Mouse (Mus musculus) left cerebral cortex, postnatal 10 days (tissue): Measurements from ENCODE around the gene Letm1. TPM values are rescaled to one million over a fixed set of nuclear protein-coding genes. Genes with fewer than 3 reads are reported as not detected.

Source experiments
- DNase-seq, 2 experiments: peaks; one replicate each; pipeline ENCODE4 v3.0.0; 2021 to 2022; ENCODE audit warnings: low spot score in 2 of 2, mixed read lengths in 1 of 2; ENCODE audit errors: extremely low spot score in 1 of 2
- intact Hi-C: fragments of 180-260 bp; cut with DNase I; formaldehyde crosslinking; loops from one replicate; pipeline ENCODE4 v1.15.1; 2025
- total RNA-seq, 2 experiments: library from RNA; stranded (reverse); gene quantifications; 2 replicates each; pipeline ENCODE4 v1.2.3; 2021

Letm1 gene
- total RNA-seq, 2 experiments from 2014 or later, result 99.6 to 113 TPM

- intact Hi-C loops, result no loop called here
- no peak for DNase-seq
Measured at GRCm38 (mm10) chr5:33720852-33721490, 61.6 kb downstream of the Letm1 start.

GRCm38 (mm10) chr5:33718460-33718859, 64.2 kb downstream of the Letm1 start:
- no peak for DNase-seq
- intact Hi-C loops, result no loop called here

GRCm38 (mm10) chr5:33716467-33716866, 66.2 kb downstream of the Letm1 start:
- intact Hi-C loops, result no loop called here
- DNase-seq, result no peak

GRCm38 (mm10) chr5:33715182-33715581, 67.4 kb downstream of the Letm1 start:
- intact Hi-C loops, result no loop called here
- no peak for DNase-seq

GRCm38 (mm10) chr5:33712550-33712949, 70.1 kb downstream of the Letm1 start:
- DNase-seq, result no peak
- intact Hi-C loops, result no loop called here

GRCm38 (mm10) chr5:33709037-33709436, 73.6 kb downstream of the Letm1 start:
- no peak for DNase-seq
- intact Hi-C loops, result no loop called here

- intact Hi-C loops, result no loop called here
- peak in 1 of 2 experiments; percentile 53 for DNase-seq
Measured at GRCm38 (mm10) chr5:33707163-33707562, 75.5 kb downstream of the Letm1 start.

- intact Hi-C loops, result no loop called here
- DNase-seq, result no peak
Measured at GRCm38 (mm10) chr5:33706350-33706629, 76.3 kb downstream of the Letm1 start.

- DNase-seq, result no peak
- intact Hi-C loops, result no loop called here
Measured at GRCm38 (mm10) chr5:33705612-33706349, 76.8 kb downstream of the Letm1 start.

GRCm38 (mm10) chr5:33704945-33705611, 77.5 kb downstream of the Letm1 start:
- intact Hi-C loops, result no loop called here
- peak; percentile 63 to 77 for DNase-seq

GRCm38 (mm10) chr5:33703999-33704398, 78.6 kb downstream of the Letm1 start:
- DNase-seq, result no peak

GRCm38 (mm10) chr5:33701832-33702231, 80.8 kb downstream of the Letm1 start:
- intact Hi-C loops, result no loop called here
- no peak for DNase-seq

More at GRCm38 (mm10) chr5:33703999-33704398, 78.6 kb downstream of the Letm1 start:
- intact Hi-C loops, result no loop called here

GRCm38 (mm10) chr5:33700010-33700409, 82.6 kb downstream of the Letm1 start:
- intact Hi-C loops, result no loop called here
- no peak for DNase-seq

- DNase-seq, result no peak
- intact Hi-C loops, result no loop called here
Measured at GRCm38 (mm10) chr5:33698669-33699068, 83.9 kb downstream of the Letm1 start.

GRCm38 (mm10) chr5:33697947-33698512, 84.6 kb downstream of the Letm1 start:
- peak; percentile 65 to 69 for DNase-seq
- intact Hi-C loops, result no loop called here

GRCm38 (mm10) chr5:33697534-33697933, 85.1 kb downstream of the Letm1 start:
- no peak for DNase-seq
- intact Hi-C loops, result no loop called here

GRCm38 (mm10) chr5:33696430-33696829, 86.2 kb downstream of the Letm1 start:
- intact Hi-C loops, result no loop called here
- no peak for DNase-seq

GRCm38 (mm10) chr5:33695718-33696121, 86.9 kb downstream of the Letm1 start:
- intact Hi-C loops, result no loop called here

GRCm38 (mm10) chr5:33694848-33695717, 87.5 kb downstream of the Letm1 start:
- peak; percentile 48 to 72 for DNase-seq
- intact Hi-C loops, result no loop called here

More at GRCm38 (mm10) chr5:33695718-33696121, 86.9 kb downstream of the Letm1 start:
- no peak for DNase-seq
